Mouse (Mus musculus) limb, embryonic 13.5 days (tissue): ENCODE data around the gene B4gat1. TPM values are rescaled to one million over a fixed set of nuclear protein-coding genes. Genes with fewer than 3 reads are reported as not detected.

Source experiments
- ATAC-seq: fragments of 200-750 bp; cut with Nextera tagmentation; 2 replicates; pipeline ENCODE4 v1.8.0; 2017; ENCODE audit warnings: low read depth, moderate number of reproducible peaks, moderate TSS enrichment; ENCODE audit not compliant: low FRiP score
- H3K27ac ChIP-seq: fragments of 300-500 bp; sonication (generic); 2 replicates; pipeline ENCODE4 v1.5.1; 2015; ENCODE audit warnings: inconsistent platforms, mild to moderate bottlenecking, moderate library complexity
- H3K27me3 ChIP-seq: fragments of 300-500 bp; sonication (generic); 2 replicates; pipeline ENCODE4 v1.6.1; 2015; ENCODE audit warnings: mild to moderate bottlenecking, inconsistent platforms
- H3K36me3 ChIP-seq: fragments of 300-500 bp; sonication (generic); 2 replicates; pipeline ENCODE4 v1.6.1; 2015; ENCODE audit warnings: inconsistent platforms, mild to moderate bottlenecking, moderate library complexity
- H3K4me1 ChIP-seq: fragments of 300-500 bp; sonication (generic); 2 replicates; pipeline ENCODE4 v1.6.1; 2015; ENCODE audit warnings: inconsistent platforms
- H3K4me2 ChIP-seq: fragments of 300-500 bp; sonication (generic); replicated peaks from 2 replicates; pipeline ENCODE4 v1.6.1; 2015; ENCODE audit warnings: inconsistent platforms, mild to moderate bottlenecking, moderate library complexity
- H3K4me3 ChIP-seq: fragments of 300-500 bp; sonication (generic); 2 replicates; pipeline ENCODE4 v1.5.1; 2015; ENCODE audit warnings: moderate library complexity, mild to moderate bottlenecking, inconsistent platforms
- H3K9ac ChIP-seq: fragments of 300-500 bp; sonication (generic); 2 replicates; pipeline ENCODE4 v1.6.1; 2015; ENCODE audit warnings: mild to moderate bottlenecking, inconsistent platforms
- H3K9me3 ChIP-seq: fragments of 300-500 bp; sonication (generic); 2 replicates; pipeline ENCODE4 v1.6.1; 2016; ENCODE audit warnings: inconsistent platforms
- WGBS: fragments of 180-500 bp; shearing (Covaris S2); methylation state at CpG from one replicate; pipeline ENCODE4 v1.1.7; 2015; 5-methylcytosine and 5-hydroxymethylcytosine counted together
- polyA plus RNA-seq: library from polyadenylated mRNA; unstranded; fragments of >200 nt; fragmentation: Nextera tagmentation; extraction: Ambion mirVana; gene quantifications from 2 replicates; pipeline ENCODE4 v1.2.1, GENCODE M21; 2015

The B4gat1 gene
- polyA plus RNA-seq, 1 experiment from 2014 or later, result 52.1 TPM

DNA sequence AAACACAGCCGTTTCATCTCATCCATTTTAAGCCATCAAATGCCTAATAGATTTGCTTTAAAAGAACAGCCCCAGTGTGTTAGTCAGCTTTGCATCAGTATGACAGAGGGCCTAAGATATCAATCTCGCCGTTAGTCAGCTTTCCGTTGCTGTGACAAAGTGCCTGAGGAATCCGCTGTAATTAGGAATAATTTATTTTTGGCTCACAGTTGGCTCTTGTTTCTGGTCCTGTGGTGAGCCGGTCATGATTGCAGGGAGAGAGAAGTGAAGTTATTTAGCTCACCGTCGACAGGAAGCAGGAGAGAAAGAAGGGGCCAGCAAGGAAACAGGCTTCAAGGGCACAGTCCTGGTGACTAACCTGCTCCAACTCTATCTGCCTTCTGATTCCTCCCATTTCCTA lies 25.5 kb upstream of the B4gat1 start:
- H3K9me3 ChIP-seq, result no peaks in the 10 kb centered on the region
- 59% methylated on average over 8 of the region's 8 CpGs for WGBS
- H3K27ac ChIP-seq, result no peak overlapping the region
- no peaks in the 10 kb centered on the region for H3K27me3 ChIP-seq
- H3K4me1 ChIP-seq, result peaks cover 11% of the 10 kb centered on the region
- H3K9ac ChIP-seq, result no peak overlapping the region
- H3K4me2 ChIP-seq, result no peak overlapping the region
- H3K36me3 ChIP-seq, result no peaks in the 10 kb centered on the region
- no peak overlapping the region for H3K4me3 ChIP-seq
- ATAC-seq, result no peak

DNA sequence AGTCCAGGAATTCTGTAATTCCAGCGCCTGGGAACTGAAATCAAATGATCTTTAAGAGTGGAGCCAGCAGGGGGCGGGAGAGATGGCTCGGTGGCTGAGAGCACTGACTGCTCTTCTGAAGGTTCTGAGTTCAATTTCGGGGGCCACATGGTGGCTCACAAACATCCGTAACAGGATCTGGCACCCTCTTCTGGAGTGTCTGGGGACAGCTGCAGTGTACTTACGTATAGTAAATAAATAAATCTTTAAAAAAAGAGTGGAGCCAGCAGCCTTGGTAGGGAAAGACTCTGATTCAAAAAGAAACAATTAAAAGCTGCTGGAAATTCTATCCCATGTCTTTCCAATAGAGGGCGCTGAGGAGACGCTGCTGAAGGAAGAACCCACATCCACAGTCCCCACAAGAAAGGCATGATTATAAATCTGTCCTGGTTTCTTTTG lies 23.6 kb upstream of the B4gat1 start:
- Histone ChIP-seq H3K9ac (no peak overlapping the region), H3K27me3 (no peaks in the 10 kb centered on the region), H3K9me3 (no peaks in the 10 kb centered on the region), H3K4me2 (no peak overlapping the region), H3K4me3 (no peak overlapping the region), H3K27ac (no peak overlapping the region), H3K36me3 (no peaks in the 10 kb centered on the region), H3K4me1 (peaks cover 11% of the 10 kb centered on the region)
- ATAC-seq, result no peak
- 22% methylated on average over 8 of the region's 8 CpGs for WGBS

DNA sequence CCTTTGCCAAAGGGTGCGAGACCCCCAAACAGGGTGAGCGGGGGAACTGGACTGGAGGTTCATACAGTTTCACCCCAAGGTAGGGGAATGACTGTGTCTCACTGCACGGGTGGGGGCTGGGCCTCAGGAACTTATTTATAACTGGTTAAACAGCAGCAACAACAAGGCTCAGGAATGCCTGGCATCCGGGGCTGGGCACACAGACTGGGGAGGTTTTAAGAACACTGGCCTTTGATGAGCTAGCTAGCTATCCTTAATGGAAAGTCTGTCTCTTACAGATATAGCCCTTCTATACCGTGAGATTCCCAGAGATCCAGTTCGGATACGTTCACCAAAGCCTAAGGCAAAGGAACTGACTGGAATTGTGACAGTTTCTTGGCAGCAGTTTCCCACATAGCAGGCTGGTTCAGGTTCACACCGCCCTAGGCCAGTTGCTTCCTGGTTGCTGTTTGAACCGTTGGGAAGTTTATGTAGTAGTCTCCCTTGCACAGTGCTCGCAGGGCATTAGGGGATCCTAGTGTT lies 22.3 kb upstream of the B4gat1 start:
- ATAC-seq, result peak; percentile 60; the same call in 1 of the 2 replicates
- peak overlapping the region; percentile 13; the same call in 1 of the 2 replicates for H3K9ac ChIP-seq
- no peaks in the 10 kb centered on the region for H3K36me3 ChIP-seq
- H3K4me1 ChIP-seq, result peaks cover 11% of the 10 kb centered on the region
- H3K27ac ChIP-seq, result peak overlapping the region; percentile 58; the same call in 1 of the 2 replicates
- no peak overlapping the region for H3K4me3 ChIP-seq
- no peaks in the 10 kb centered on the region for H3K9me3 ChIP-seq
- WGBS, result 30% methylated on average over 10 of the region's 10 CpGs
- H3K4me2 ChIP-seq, result peak overlapping the region; percentile 27
- H3K27me3 ChIP-seq, result no peaks in the 10 kb centered on the region

DNA sequence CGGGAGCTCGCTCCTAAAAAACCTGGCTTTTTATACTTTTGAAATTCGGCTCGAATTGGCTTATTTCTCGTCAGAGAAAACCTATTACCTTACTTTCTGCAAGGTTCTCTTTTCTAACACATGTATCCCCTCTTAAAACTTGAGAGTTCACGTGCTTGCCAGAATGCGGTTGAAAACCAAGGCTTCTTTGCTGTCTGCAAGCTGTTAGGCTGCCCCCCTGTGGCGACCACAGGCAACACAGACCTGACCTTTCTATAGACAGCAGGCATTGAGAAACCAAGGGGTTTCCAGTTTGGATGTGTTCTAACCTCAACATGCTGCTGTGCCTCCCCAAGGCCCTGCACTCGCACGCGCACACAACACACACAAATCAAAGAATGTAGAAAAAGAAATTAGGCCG lies 21.8 kb upstream of the B4gat1 start:
- ATAC-seq, result no peak
- Histone ChIP-seq H3K4me1 (peaks cover 11% of the 10 kb centered on the region), H3K36me3 (no peaks in the 10 kb centered on the region), H3K4me3 (no peak overlapping the region), H3K9ac (peak overlapping the region; percentile 13; the same call in 1 of the 2 replicates), H3K4me2 (peak overlapping the region; percentile 27), H3K27me3 (no peaks in the 10 kb centered on the region), H3K27ac (peak overlapping the region; percentile 58; the same call in 1 of the 2 replicates), H3K9me3 (no peaks in the 10 kb centered on the region)
- WGBS, result 20% methylated on average over 12 of the region's 12 CpGs

DNA sequence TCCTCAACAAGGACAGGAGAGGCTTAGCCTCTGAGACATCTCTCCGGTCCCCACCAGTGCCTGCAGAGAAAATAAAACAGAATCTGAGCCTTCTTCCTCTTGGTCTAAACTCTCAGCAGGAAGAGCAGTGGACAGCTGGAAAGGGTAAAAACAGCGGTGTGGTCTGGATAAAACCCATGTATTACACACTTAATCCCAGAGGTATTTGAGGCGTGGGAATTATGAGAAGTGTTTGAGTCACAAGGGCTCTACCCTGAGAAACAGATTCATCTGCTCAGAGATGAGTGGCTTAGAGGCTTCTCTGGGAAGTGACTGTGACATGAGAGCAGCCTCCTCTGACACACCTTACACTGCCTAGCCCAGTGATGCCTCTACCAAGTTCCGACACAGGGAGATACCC lies 21.0 kb upstream of the B4gat1 start:
- WGBS, result 81% methylated on average over 4 of the region's 4 CpGs
- no peak overlapping the region for H3K27ac ChIP-seq
- peaks cover 11% of the 10 kb centered on the region for H3K4me1 ChIP-seq
- H3K4me3 ChIP-seq, result no peak overlapping the region
- no peaks in the 10 kb centered on the region for H3K9me3 ChIP-seq
- H3K4me2 ChIP-seq, result no peak overlapping the region
- no peaks in the 10 kb centered on the region for H3K27me3 ChIP-seq
- 0 out of 2 replicates have a peak, but pooled peaks have one; percentile 20 for ATAC-seq
- no peak overlapping the region for H3K9ac ChIP-seq
- H3K36me3 ChIP-seq, result no peaks in the 10 kb centered on the region

DNA sequence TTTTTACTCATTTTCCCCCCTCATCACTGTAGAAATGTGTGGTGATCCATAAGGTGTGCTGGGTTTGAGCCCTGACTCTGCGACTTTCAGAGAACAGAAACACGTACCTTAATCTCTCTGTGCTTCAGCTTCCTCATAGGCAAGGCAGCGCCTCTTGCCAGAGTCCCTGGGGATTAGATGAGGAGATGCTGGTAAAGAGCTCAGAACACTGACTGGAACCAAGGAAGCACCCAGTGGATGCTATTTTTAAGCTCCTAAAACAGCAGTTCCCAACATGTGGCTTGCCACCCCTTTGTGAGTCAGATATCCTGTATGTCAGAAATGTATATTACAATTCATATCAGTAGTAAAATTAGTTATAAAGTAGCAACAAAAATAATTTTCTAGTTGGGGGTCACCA lies 20.4 kb upstream of the B4gat1 start:
- Histone ChIP-seq H3K27me3 (no peaks in the 10 kb centered on the region), H3K27ac (no peak overlapping the region), H3K4me1 (peaks cover 11% of the 10 kb centered on the region), H3K4me3 (no peak overlapping the region), H3K4me2 (no peak overlapping the region), H3K9me3 (no peaks in the 10 kb centered on the region), H3K9ac (no peak overlapping the region), H3K36me3 (no peaks in the 10 kb centered on the region)
- 77% methylated on average over 3 of the region's 3 CpGs for WGBS
- no peak for ATAC-seq

DNA sequence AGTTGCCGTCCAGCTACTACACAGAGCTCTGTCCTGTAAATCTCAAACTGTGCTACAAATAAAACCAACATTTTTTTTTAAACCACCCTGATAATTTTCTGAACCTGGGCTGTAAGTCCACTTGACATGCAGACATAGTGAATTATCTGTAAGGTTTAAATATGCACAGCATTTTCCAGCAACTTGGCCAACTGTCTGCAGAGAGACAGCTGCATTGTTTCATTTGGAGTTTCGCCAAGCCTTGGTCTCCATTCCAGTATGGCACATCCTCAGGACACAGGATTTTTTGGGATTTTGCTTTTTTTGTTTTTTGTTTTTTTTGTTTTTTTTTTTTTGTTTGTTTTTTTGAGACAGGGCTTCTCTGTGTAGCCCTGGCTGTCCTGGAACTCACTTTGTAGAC lies 17.2 kb upstream of the B4gat1 start:
- no peak overlapping the region for H3K9ac ChIP-seq
- no peak for ATAC-seq

DNA sequence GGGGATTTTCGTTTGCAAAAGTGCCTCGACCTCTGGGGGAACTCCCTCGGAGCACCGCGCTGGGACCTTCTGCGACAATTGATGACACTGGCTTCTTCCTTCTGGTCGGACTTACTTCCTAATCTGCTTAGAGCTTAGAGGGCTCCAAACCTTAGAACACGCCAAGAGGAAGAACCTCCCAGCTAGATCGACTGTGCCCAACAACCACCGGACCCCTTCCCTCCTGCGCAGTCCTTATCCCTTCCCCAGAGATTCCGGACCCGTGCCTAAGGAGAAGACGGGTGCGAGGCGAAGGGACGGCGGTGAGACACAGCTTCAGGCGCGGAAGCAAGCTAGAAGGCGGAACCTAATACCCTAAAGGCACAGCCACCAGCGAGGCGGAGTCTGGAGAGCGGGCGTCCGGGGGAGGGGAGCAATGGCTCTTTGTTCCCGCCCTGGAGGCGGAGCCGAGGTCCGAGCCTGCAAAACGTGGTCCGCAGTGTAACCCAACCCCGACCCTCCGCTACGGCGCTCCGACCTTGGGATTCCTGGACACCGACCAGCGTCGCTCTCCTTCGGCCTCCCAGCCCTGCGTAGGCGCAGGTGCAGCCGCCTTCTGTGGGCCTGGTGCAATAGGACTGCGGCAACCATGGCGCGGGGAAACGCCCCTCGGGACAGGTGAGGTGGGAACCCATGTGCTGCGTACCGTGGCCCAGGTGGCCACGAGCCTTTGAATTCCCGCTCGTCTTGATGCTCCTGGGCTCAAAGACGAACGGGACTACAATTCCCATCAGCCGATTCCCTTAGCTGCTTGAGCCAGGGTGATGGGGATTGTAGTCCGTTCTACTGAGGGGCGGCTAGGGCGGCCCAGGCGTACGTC lies 14.8 kb upstream of the B4gat1 start, which contains the start of gene Slc29a2:
Gene Slc29a2, plus strand, starts transcription at position 240 of the 859 bp plus-strand sequence.
- H3K4me3 ChIP-seq, result peak within 1 kb of the TSS; percentile 53
- peaks cover 17% of the 10 kb centered on the region for H3K36me3 ChIP-seq
- peak; percentile 94 for ATAC-seq
- peak within 1 kb of the TSS; percentile 78 for H3K9ac ChIP-seq
- under 1% methylated on average over 62 of the region's 62 CpGs for WGBS
- H3K4me2 ChIP-seq, result peak within 1 kb of the TSS; percentile 81
- H3K9me3 ChIP-seq, result no peaks in the 10 kb centered on the region
- peaks cover 6% of the 10 kb centered on the region for H3K4me1 ChIP-seq
- H3K27me3 ChIP-seq, result no peaks in the 10 kb centered on the region
- peak within 1 kb of the TSS; percentile 70; the same call in 1 of the 2 replicates for H3K27ac ChIP-seq

More for the DNA sequence above, 17.2 kb upstream of the B4gat1 start:
- Histone ChIP-seq H3K36me3 (no peaks in the 10 kb centered on the region; the same call in 1 of the 2 replicates), H3K27me3 (no peaks in the 10 kb centered on the region), H3K4me2 (no peak overlapping the region), H3K4me1 (peaks cover 11% of the 10 kb centered on the region), H3K27ac (no peak overlapping the region), H3K4me3 (no peak overlapping the region), H3K9me3 (no peaks in the 10 kb centered on the region)
- WGBS, result 83% methylated on average over 2 of the region's 2 CpGs

DNA sequence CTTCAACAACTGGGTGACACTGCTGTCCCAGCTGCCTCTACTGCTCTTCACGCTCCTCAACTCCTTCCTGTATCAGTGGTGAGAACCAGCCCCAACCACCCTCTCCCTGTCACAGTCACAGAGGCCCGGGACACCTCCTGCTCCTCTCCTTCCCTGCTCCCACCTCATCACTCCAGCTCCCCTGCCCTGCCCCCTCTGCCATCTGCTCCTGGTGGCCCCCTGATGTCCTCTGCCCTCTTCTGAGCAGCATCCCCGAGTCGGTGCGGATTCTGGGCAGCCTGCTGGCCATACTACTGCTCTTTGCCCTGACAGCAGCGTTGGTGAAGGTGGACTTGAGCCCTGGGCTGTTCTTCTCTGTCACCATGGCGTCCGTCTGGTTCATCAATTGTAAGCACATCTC lies 12.5 kb upstream of the B4gat1 start:
- Histone ChIP-seq H3K4me3 (no peak overlapping the region), H3K9ac (no peak overlapping the region), H3K36me3 (peaks cover 39% of the 10 kb centered on the region), H3K4me1 (peaks cover 6% of the 10 kb centered on the region), H3K27me3 (no peaks in the 10 kb centered on the region), H3K4me2 (no peak overlapping the region), H3K27ac (no peak overlapping the region), H3K9me3 (no peaks in the 10 kb centered on the region)
- WGBS, result 89% methylated on average over 8 of the region's 8 CpGs
- ATAC-seq, result no peak

DNA sequence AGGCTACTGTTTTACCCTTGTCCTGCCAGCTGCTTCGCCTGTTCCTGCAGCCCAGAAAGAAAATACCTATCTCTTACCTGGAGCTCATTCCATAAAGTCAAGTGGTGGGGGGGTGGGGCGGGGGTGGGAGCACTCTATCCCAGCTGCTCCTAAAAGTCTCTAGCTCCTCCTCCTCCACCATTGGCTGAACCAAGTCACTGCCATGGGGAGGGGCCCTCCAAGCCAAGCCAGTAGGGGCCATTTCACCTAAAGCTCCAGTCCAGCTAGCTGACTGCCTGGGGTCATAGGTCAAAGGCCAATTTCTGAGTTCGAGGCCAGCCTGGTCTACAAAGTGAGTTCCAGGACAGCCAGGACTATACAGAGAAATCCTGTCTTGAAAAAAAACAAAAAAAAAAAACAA lies 5.9 kb upstream of the B4gat1 start:
- Histone ChIP-seq H3K27me3 (no peaks in the 10 kb centered on the region), H3K9me3 (no peaks in the 10 kb centered on the region), H3K36me3 (peaks cover 49% of the 10 kb centered on the region), H3K4me2 (no peak overlapping the region), H3K9ac (no peak overlapping the region), H3K27ac (no peak overlapping the region), H3K4me1 (peaks cover 8% of the 10 kb centered on the region; the same call in 1 of the 2 replicates), H3K4me3 (no peak overlapping the region)
- ATAC-seq, result no peak
- 62% methylated on average over 3 of the region's 3 CpGs for WGBS

DNA sequence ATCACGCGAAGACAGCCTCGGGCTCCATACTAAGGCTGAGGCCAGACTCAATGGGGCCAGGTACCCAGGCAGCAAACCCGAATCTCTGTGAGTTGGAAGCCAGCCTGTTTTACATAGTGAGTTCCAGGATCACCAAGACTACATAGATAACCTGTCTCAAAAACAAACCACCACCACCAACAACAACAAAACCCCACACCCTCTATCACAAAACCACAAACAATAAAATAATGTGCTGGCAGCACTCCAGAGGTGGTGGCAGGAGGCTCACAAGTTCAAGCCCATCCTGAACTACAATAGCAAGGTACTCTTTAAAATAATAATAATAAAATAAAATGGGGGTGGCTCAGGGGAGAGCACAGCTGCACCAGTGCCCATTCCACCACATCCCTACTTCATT lies 2.0 kb upstream of the B4gat1 start:
- Histone ChIP-seq H3K9me3 (no peaks in the 10 kb centered on the region), H3K4me1 (peaks cover 30% of the 10 kb centered on the region), H3K4me2 (no peak overlapping the region), H3K27ac (no peak overlapping the region), H3K36me3 (peaks cover 10% of the 10 kb centered on the region), H3K27me3 (no peaks in the 10 kb centered on the region), H3K9ac (no peak overlapping the region), H3K4me3 (no peak overlapping the region)
- ATAC-seq, result no peak
- WGBS, result 83% methylated on average over 4 of the region's 4 CpGs
